Mouse (Mus musculus) hindbrain, embryonic 13.5 days (tissue): Measurements from ENCODE around the gene Dnaaf3. TPM values are rescaled to one million over a fixed set of nuclear protein-coding genes. Genes with fewer than 3 reads are reported as not detected.
A peak's percentile ranks its signal among the peaks of the same experiment; 100 is the strongest.
"Not testable (repeated sequence)": the region's sequence is repeated elsewhere in the genome, so short reads cannot be mapped to it uniquely, and the experiment has no call there.

ENCODE experiments used
- ATAC-seq: fragments of 200-750 bp; cut with Nextera tagmentation; 2 replicates; pipeline ENCODE4 v1.8.0; 2017; ENCODE audit warnings: moderate TSS enrichment; ENCODE audit not compliant: low FRiP score
- H3K27ac ChIP-seq: fragments of 300-500 bp; sonication (generic); 2 replicates; pipeline ENCODE4 v1.5.1; 2015; ENCODE audit warnings: inconsistent platforms, mild to moderate bottlenecking, moderate library complexity
- H3K27me3 ChIP-seq: fragments of 300-500 bp; sonication (generic); 2 replicates; pipeline ENCODE4 v1.6.1; 2015; ENCODE audit warnings: mild to moderate bottlenecking, inconsistent platforms
- H3K36me3 ChIP-seq: fragments of 300-500 bp; sonication (generic); 2 replicates; pipeline ENCODE4 v1.6.1; 2015; ENCODE audit warnings: mild to moderate bottlenecking, inconsistent platforms
- H3K4me1 ChIP-seq: fragments of 300-500 bp; sonication (generic); replicated peaks from 2 replicates; pipeline ENCODE4 v1.6.1; 2015; ENCODE audit warnings: inconsistent platforms
- H3K4me2 ChIP-seq: fragments of 300-500 bp; sonication (generic); 2 replicates; pipeline ENCODE4 v1.6.1; 2015; ENCODE audit warnings: inconsistent platforms, mild to moderate bottlenecking, moderate library complexity
- H3K4me3 ChIP-seq: fragments of 300-500 bp; sonication (generic); 2 replicates; pipeline ENCODE4 v1.5.1; 2015; ENCODE audit warnings: mild to moderate bottlenecking, inconsistent platforms
- H3K9ac ChIP-seq: fragments of 300-500 bp; sonication (generic); 2 replicates; pipeline ENCODE4 v1.6.1; 2015; ENCODE audit warnings: mild to moderate bottlenecking, inconsistent platforms
- H3K9me3 ChIP-seq: fragments of 300-500 bp; sonication (generic); 2 replicates; pipeline ENCODE4 v1.6.1; 2016; ENCODE audit warnings: inconsistent platforms
- WGBS: fragments of 180-500 bp; shearing (Covaris S2); methylation state at CpG from one replicate; pipeline ENCODE4 v1.1.7; 2015; 5-methylcytosine and 5-hydroxymethylcytosine counted together
- polyA plus RNA-seq: library from polyadenylated mRNA; unstranded; fragments of >200 nt; fragmentation: Nextera tagmentation; extraction: Ambion mirVana; gene quantifications from 2 replicates; pipeline ENCODE4 v1.2.1, GENCODE M21; 2015

Dnaaf3 gene
- polyA plus RNA-seq: 2.0 and 2.8 TPM in 2 replicates

DNA sequence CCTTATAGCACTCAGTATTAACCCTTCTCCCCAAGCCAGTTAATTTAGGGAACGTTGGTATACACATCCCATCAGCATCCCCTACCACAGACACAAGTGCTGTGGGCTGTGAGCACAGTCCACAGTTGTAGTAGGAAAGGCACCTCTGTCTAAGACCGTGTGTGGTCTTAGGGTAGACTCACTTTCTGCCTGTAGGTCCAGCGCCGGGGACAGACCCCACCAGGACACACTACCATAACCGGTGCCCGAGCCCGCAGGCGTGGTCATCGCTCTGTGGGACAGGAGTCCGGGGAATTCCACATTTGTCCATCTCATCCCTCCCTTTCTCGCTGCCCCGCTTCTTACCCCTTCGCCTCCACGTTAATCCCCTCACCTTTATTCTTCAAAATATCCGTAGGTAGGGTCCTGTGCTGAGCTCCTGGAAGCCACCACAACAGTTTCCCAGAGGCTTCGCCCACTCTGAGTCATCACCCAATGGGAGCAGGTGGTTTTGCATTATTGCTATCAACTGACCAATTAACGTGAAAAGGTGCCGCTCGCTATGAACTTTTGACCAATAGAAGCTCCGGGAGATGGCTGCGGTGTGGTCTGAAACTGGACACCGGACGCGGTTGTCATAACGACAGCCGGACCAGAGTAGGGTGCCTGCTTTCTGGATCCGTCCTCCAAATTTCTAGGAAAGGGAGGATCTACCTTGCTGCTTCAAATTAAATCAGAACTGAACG, at the start of gene Dnaaf3:
Gene Dnaaf3, minus strand, starts transcription at position 449 of the 725 bp plus-strand sequence.
- whole genome bisulfite sequencing: 2% methylated on average over 28 of the region's 28 CpGs
- Histone ChIP-seq H3K36me3 (no peaks in the 10 kb centered on the region), H3K27me3 (peaks cover 38% of the 10 kb centered on the region), H3K4me1 (peaks cover 11% of the 10 kb centered on the region), H3K4me2 (peak within 1 kb of the TSS; percentile 52), H3K27ac (no peak within 1 kb of the TSS), H3K9ac (peak within 1 kb of the TSS; percentile 39; the same call in 1 of the 2 replicates), H3K4me3 (peak within 1 kb of the TSS; percentile 28), H3K9me3 (no peaks in the 10 kb centered on the region)
- ATAC-seq: peak; percentile 67

DNA sequence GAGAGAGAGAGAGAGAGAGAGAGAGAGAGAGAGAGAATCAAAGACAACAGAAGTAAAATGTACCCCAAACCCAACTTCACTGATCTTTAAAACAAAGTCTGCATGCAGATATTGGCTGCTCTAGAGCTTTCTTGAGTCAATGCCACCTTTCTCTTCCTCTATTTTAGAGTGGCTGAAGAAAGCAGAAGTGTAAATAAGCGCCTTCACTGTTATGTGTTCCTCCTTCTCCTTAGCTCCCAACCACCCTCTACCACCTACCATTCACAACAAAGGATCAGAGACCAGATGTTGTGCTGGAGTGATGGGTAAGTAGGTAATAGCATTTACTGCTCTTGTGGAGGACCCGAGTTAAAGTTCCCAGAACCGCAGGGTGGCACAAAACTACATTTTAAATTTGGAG, 49.2 kb upstream of the Dnaaf3 start:
- not testable (repeated sequence) for H3K4me3 ChIP-seq, H3K27ac ChIP-seq, H3K27me3 ChIP-seq, H3K4me1 ChIP-seq, H3K9ac ChIP-seq, H3K9me3 ChIP-seq, H3K36me3 ChIP-seq, H3K4me2 ChIP-seq, ATAC-seq
- 87% methylated on average over 3 of the region's 3 CpGs for WGBS

DNA sequence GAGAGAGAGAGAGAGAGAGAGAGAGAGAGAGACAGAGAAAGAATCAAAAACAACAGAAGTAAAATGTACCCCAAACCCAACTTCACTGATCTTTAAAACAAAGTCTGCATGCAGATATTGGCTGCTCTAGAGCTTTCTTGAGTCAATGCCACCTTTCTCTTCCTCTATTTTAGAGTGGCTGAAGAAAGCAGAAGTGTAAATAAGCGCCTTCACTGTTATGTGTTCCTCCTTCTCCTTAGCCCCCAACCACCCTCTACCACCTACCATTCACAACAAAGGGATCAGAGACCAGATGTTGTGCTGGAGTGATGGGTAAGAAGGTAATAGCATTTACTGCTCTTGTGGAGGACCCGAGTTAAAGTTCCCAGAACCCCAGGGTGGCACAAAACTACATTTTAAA, 40.1 kb upstream of the Dnaaf3 start:
- H3K4me2 ChIP-seq, H3K9ac ChIP-seq, H3K4me1 ChIP-seq, ATAC-seq, H3K27ac ChIP-seq, H3K27me3 ChIP-seq, H3K9me3 ChIP-seq, H3K4me3 ChIP-seq, H3K36me3 ChIP-seq: not testable (repeated sequence)
- WGBS: 65% methylated on average over 2 of the region's 2 CpGs

DNA sequence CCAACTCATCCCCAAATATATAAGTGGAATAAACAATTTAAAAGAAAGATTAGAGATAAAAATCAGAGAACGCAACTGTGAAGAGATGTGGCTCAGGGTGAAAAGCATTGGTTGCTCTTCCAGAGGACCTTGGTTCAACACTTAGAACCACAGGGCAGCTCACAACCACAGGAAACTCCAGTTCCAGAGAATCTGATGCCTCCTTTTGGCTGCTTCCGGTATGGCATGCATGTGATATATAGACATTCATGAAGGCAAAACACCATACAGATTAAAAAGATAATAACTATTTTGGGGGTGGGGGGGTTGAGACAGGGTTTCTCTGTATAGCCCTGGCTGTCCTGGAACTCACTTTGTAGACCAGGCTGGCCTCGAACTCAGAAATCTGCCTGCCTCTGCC, 30.4 kb upstream of the Dnaaf3 start:
- Histone ChIP-seq H3K27me3 (no peaks in the 10 kb centered on the region), H3K9me3 (no peaks in the 10 kb centered on the region), H3K27ac (no peak overlapping the region), H3K4me1 (no peaks in the 10 kb centered on the region), H3K4me3 (no peak overlapping the region), H3K9ac (no peak overlapping the region), H3K36me3 (no peaks in the 10 kb centered on the region), H3K4me2 (no peak overlapping the region)
- WGBS: 88% methylated on average over 3 of the region's 3 CpGs
- no peak for ATAC-seq

DNA sequence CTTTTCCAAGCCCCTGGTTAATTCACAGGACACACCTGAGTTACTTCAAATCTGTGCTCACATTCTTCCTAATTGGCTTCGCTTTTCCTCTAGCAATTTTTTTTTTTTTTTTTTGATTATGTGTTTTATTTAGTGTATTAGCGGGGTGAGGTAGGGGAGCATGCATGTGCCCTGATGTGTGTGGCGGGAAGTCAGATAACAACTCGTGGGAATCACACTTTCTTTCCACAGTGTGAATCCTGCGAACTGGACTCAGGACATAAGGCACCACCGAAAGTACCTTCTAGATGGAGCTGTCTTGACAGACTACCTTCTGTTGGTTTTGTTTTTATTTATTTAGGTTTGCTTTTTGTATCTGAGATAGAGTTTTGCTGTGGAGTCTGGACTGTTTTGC, 24.9 kb upstream of the Dnaaf3 start:
- 0 out of 2 replicates have a peak, but pooled peaks cover 3% of the 10 kb centered on the region for H3K27me3 ChIP-seq
- peak; percentile 43 for ATAC-seq
- H3K4me3 ChIP-seq: 0 out of 2 replicates have a peak overlapping the region, but pooled peaks have one; percentile 16
- H3K4me1 ChIP-seq: no peaks in the 10 kb centered on the region
- 71% methylated on average over 6 of the region's 6 CpGs for WGBS
- no peaks in the 10 kb centered on the region for H3K9me3 ChIP-seq
- no peaks in the 10 kb centered on the region for H3K36me3 ChIP-seq
- H3K4me2 ChIP-seq: peak overlapping the region; percentile 37
- H3K9ac ChIP-seq: no peak overlapping the region
- H3K27ac ChIP-seq: peak overlapping the region; percentile 37; the same call in 1 of the 2 replicates

DNA sequence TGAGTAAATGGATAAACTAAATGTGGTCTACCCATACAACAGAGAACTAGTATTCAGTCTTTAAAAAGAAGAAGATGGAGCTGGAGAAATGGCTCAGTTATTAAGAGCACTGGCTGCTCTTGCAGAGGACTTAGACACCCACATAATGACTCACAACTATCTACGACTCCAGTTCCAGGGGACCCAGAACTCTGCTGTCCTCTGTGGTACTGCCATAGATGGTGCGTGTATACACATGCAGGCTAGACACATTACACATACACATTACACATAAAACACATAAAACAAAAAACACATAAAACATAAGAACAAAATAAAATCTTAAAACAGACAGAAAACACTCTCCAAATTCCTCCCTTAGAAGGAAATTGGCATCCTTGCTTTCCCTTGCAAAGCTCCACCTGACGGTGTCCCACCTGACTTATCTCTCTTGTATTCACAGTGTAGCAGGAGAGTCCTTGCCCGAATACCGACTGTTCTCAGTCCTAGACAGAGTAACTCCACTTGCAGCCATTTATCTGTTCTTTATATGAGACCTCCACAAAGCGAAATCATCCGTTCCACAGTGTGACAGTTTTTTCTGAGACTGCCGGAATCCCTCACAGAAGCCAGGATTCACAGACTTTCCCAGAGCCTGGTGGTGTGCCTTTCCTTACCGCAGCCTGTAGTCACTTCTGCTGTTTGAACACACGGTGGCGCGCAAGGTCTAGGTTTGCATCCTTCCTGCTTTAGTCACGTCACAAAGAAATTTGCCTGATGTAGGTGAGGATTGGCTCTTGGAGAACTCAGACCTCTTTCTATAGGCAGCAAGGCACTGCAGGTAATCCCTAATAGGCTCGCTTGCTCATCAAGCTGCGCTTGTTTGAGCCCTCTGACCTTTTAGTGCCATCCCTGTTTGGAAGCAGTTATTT, 24.3 kb upstream of the Dnaaf3 start:
- ATAC-seq: peak; percentile 95
- no peaks in the 10 kb centered on the region for H3K4me1 ChIP-seq
- no peaks in the 10 kb centered on the region for H3K9me3 ChIP-seq
- H3K9ac ChIP-seq: peak overlapping the region; percentile 53; the same call in 1 of the 2 replicates
- H3K27ac ChIP-seq: peak overlapping the region; percentile 37; the same call in 1 of the 2 replicates
- WGBS: 22% methylated on average over 15 of the region's 15 CpGs
- H3K27me3 ChIP-seq: 0 out of 2 replicates have a peak, but pooled peaks cover 3% of the 10 kb centered on the region
- H3K4me2 ChIP-seq: peak overlapping the region; percentile 37
- no peaks in the 10 kb centered on the region for H3K36me3 ChIP-seq
- H3K4me3 ChIP-seq: 0 out of 2 replicates have a peak overlapping the region, but pooled peaks have one; percentile 16

DNA sequence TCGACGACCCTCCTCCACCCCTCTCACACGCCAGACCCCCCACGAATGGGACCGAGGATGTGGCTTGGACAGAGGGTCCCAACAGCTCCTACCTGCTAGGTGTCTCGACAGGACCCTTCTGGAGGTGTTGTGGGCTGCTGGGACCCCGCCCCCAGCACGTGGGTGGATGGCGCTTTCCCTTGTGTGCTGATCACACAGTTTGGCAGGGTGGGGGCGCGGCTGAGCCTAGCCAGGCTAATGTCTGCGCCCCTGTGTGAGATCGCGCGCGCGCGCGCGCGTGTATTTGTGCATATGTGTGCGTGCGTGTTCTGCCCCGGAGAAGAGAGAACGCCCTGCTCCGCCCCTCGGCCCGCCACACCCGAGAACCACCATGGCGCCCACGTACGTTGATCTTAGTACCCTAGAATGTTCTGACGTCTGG, 15.0 kb upstream of the Dnaaf3 start, which contains the start of gene Syt5:
Gene Syt5, minus strand, starts transcription at position 321 of the 421 bp plus-strand sequence.
- ATAC-seq: peak; percentile 81
- H3K4me2 ChIP-seq: peak within 1 kb of the TSS; percentile 82
- 0 out of 2 replicates have a peak, but pooled peaks cover 5% of the 10 kb centered on the region for H3K27me3 ChIP-seq
- WGBS: 6% methylated on average over 27 of the region's 33 CpGs
- peak within 1 kb of the TSS; percentile 94 for H3K27ac ChIP-seq
- H3K9me3 ChIP-seq: no peaks in the 10 kb centered on the region
- peak within 1 kb of the TSS; percentile 81 for H3K9ac ChIP-seq
- peak within 1 kb of the TSS; percentile 59 for H3K4me3 ChIP-seq
- H3K36me3 ChIP-seq: peaks cover 8% of the 10 kb centered on the region
- H3K4me1 ChIP-seq: peaks cover 17% of the 10 kb centered on the region

DNA sequence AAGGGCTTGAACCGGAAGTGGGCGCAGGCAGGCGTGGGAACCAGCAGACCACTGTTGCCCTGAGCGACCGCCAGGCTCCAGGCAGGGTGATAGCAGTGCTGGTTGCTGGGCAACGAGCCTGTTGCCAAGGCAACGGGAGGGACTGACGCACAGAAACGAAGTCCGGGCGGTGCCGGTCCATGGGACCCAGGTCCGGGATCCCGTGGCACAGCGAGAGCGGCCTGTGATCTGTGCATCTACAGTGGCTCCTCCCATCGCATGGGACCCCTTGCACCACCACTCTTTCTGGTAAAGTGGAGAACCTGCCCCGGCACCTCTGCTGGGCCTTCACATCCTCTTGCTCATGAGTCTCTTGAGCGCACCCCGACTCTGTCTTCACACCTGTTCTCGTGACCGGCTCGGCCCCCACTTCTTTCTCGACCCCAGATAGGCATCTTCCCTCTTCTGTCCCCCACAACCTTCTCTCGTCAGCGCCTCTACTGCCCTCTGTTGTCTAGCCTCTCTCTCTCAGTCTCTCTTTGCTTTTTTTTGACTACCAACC, 14.4 kb upstream of the Dnaaf3 start:
- Histone ChIP-seq H3K27me3 (0 out of 2 replicates have a peak, but pooled peaks cover 5% of the 10 kb centered on the region), H3K4me2 (peak overlapping the region; percentile 82), H3K9me3 (no peaks in the 10 kb centered on the region), H3K27ac (peak overlapping the region; percentile 94), H3K4me3 (peak overlapping the region; percentile 59), H3K36me3 (peaks cover 14% of the 10 kb centered on the region), H3K4me1 (peaks cover 17% of the 10 kb centered on the region), H3K9ac (peak overlapping the region; percentile 81)
- WGBS: 2% methylated on average over 26 of the region's 26 CpGs
- peak; percentile 93 for ATAC-seq

DNA sequence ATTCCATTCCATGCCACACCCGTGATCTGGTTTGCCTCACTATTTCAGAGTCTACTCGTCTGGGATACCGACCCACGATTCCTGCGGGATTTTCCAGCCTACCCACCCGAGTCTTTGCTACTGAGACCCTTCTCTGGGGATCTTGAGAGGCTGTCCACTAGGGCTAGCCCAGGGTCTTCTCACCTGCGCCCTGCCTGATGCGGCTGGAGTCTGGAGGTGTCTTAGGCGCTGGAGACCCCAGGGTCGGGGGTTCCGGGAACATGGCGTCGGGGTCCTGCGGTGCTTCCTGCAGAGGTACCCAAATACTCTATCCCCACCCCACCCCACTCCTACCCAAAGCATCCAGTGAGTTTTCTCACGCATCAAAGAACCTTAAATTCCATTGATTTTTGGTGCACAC, 13.8 kb upstream of the Dnaaf3 start:
- Histone ChIP-seq H3K9me3 (no peaks in the 10 kb centered on the region), H3K4me1 (peaks cover 17% of the 10 kb centered on the region)

DNA sequence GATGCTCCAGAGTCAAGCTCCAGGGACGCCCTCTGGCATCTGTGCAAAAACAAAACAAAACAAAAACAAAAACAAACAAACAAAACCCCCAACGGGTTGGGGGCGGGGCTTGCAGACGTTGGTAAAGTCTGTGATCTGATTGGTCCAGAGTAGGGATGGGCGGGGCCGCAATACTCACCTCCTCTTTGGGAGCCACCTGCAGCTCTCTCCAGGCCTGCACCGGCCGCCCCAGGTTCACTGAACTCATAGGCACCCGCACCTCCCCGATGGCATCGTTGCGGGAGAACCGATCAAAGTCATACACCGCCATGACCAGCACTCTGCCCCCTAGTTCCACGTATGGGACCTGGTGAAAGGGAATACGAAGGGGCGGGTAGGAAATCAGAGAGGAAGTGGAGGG, 9.8 kb upstream of the Dnaaf3 start:
- Histone ChIP-seq H3K27ac (no peak overlapping the region), H3K4me1 (peaks cover 17% of the 10 kb centered on the region), H3K9ac (no peak overlapping the region), H3K4me3 (no peak overlapping the region), H3K4me2 (no peak overlapping the region), H3K27me3 (peaks cover 3% of the 10 kb centered on the region; the same call in 1 of the 2 replicates), H3K9me3 (no peaks in the 10 kb centered on the region), H3K36me3 (peaks cover 44% of the 10 kb centered on the region)
- ATAC-seq: no peak
- 35% methylated on average over 17 of the region's 17 CpGs for WGBS

More for the DNA sequence above, 13.8 kb upstream of the Dnaaf3 start:
- H3K4me2 ChIP-seq: peak overlapping the region; percentile 82
- peak overlapping the region; percentile 59 for H3K4me3 ChIP-seq
- ATAC-seq: peak; percentile 50
- 70% methylated on average over 15 of the region's 15 CpGs for WGBS
- H3K36me3 ChIP-seq: peaks cover 20% of the 10 kb centered on the region
- peak overlapping the region; percentile 94 for H3K27ac ChIP-seq
- peak overlapping the region; percentile 81 for H3K9ac ChIP-seq
- H3K27me3 ChIP-seq: 0 out of 2 replicates have a peak, but pooled peaks cover 3% of the 10 kb centered on the region

DNA sequence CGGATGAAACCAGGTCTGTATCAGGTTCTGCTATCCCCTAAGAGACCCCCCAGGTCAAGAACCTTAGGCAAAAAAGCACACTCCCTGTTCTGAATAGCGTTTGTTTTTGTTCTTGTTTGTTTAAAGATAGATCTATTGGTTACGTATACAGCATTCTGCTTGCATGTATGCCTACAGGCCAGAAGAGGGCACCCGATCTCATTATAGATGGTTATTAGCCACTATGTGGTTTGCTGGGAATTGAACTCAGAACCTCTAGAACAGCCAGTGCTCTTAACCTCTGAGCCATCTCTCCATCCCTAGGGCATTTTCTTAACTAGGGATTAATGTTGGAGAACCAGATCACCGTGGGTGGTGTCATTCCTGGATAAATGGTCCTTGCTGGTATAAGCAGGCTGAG, 9.1 kb upstream of the Dnaaf3 start:
- H3K27ac ChIP-seq: no peak overlapping the region
- peaks cover 3% of the 10 kb centered on the region; the same call in 1 of the 2 replicates for H3K27me3 ChIP-seq
- no peak overlapping the region for H3K4me2 ChIP-seq
- H3K9me3 ChIP-seq: no peaks in the 10 kb centered on the region
- 67% methylated on average over 5 of the region's 5 CpGs for whole genome bisulfite sequencing
- no peak for ATAC-seq
- H3K4me1 ChIP-seq: peaks cover 16% of the 10 kb centered on the region
- H3K4me3 ChIP-seq: no peak overlapping the region
- H3K9ac ChIP-seq: no peak overlapping the region
- peaks cover 44% of the 10 kb centered on the region for H3K36me3 ChIP-seq
